Mouse (Mus musculus) testis, postnatal 10 days (tissue): ENCODE data around the gene Ube2o.

Experiments used
- DNase-seq: peaks from one replicate; pipeline ENCODE4 v3.0.0; 2021; ENCODE audit warnings: low spot score

Ube2o gene

DNA sequence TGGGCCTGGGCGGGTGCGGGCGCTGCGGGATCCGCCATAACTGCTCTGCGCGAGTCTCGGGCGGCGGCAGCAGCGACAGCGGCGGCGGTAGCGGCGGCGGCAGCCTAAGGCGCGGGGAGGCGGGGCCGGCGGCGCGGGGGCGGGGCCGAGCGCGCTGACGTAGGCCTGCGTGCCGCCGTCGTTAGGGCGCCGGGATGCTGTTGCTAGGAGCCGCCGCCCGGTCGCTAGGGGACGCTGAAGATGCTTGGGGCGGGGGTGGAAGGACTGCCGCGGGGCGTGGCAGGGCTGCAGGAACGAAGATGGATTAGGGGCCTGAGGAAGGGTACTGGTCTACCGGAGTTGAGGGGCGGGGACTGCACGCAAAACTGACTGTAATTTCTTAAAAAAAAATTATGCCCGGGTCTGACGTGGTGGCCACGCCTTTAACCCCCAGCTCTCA, at the start of gene Ube2o:
Ube2o (minus strand) TSS at position 72 of the 439 bp plus-strand sequence.
- DNase-seq: peak; percentile 95

DNA sequence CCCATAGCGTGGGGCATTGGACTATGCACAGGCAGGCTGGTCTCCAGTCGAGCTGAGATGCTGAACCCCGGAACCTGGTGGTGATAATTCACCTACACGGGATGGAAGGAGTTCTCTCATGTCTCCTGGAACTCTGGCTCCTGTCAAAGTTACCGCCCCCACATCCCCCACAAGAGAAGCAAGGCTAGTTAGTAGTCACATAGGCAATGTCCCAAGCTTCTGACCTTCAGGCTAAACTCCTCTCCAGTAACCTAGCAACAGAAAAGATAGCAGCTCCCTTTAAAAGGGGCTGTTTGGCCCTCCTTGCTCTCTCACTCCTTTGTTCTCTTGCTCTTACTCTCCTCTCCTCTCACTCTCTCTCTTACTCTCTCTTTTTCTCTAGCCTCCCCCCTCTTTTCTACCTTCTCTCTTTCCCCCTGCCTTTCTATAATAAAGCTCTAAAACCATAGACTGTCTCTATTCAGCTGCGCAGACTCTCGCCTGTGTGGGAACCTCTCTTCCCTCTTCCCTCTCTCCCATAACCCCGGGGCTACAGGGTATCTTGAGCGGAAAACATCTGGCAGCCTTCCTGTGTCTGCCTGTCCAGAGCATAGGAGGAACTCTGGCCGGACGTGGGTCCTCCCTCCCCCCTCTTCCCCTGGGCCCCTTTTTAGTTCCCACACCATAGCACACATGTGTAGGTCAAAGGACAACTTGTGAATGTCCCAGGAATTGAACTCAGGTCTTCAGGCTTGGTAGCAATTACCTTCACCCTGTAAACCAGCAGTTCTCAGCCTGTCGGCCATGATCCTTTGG, 49.1 kb upstream of the Ube2o start:
- no peak for DNase-seq

DNA sequence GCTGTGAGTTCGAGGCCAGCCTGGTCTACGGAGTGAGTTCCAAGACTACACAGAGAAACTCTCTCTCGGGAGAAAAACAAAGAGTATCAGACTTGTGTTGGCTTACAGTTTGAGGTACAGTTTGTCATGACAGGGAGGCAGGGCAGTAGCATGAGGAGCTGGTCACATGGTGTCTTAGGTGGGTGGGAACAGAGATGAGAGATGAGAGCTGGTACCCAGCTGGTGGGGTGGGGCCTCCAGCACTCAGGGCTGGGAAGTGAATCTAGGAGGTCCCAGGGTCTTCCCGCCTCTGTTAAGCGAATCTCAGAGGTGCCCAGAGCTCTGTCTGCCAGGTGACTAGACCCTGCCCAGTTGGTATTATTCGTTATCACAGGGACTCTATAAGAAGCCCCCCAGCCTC, 48.2 kb upstream of the Ube2o start:
- DNase-seq: no peak

DNA sequence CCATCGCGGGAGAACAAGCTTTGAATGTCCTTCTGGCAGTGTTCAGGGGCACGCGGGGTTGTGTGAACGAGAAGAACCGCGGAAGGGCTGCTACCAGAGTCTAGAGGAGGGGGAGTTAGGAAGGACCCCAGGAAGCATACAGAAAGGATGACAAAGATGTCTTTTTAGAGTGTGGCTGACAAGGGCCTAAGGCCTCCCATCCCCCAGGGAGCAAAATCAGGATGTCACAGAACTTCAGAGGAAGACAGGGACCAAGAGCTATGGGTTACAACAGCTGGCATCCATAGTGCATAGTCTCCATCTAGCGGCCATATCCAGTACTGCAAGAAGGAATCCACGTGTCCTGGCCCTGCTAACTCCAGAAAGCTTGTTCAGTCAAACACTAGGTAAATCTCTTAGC, 47.5 kb upstream of the Ube2o start:
- peak; percentile 91 for DNase-seq

DNA sequence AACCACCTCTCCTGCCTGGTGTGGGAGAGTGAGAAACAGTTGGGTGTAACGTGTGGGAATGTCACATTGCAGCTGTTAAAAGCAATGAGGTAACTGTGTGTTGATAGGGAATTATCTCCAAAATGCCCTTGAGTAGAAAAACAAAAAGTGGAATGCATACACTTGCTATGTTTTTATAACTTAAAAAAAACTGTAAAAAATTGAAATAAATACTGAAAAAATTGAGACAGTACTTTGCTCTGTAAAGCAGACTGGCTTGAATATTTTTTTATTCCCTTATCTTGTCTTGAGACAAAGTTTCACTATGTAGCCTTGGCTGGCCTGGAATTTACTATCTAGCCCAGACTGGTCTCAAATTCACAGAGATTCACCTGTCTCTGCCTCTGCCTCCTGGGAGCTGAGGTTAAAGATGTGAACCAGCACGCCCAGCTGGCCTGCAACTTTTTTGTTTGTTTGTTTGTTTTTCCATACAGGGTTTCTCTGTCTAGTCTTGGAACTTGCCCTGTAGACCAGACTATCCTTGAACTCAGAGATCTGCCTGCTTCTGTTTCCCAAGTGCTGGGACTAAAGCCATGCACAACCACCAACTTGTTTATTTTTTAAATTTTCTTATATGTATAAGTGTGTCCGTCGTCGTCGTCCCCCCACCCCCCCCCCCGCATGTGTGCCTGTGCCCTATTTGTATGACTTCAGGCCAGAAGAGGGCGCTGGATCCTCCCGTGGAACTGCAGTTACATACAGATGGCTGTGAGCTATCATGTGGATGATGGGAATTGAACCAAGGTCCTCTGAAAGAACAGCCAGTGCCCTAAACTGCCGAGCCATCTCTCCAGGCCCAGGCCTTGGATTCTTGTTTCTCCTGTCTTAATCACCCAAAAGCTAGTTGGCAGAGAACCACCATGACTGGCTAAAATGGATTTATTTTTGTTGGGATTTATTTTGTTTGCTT, 46.1 kb upstream of the Ube2o start:
- DNase-seq: no peak

DNA sequence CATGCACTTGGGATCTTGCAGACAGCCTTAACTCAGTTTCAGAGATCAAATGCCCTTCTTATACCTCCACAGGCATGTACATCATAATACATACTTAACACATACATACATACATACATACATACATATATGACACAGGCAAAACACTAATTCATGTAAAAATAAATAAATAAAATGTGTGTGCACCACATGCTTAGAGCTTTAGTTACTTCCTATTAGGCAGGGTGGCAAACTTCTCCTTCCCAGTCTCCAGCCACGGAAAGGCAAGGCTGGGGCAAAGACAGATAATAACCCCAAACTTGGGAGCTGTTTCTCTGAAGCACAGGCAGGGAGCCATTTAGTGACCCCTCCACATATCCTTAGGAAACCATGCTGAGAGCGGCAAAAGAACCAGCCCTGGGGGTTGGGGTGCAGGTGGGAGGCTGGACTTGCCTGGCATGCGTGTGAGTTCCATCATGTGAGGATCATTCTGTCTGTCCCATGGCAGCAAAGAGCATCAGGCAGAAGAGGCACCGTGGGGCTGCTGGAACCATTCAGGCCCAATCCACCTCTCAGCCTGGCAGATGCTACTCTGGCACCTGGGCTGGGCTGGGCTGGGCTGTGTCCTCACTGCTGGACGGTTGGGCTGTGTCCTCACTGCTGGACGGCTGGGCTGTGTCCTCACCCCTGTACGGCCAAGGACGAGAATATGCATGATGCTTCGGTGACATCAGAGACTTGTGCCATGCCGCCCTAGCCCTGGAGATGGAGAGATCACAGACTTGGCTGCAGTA, 45.2 kb upstream of the Ube2o start, which contains the start of gene Rhbdf2:
Rhbdf2 (minus strand) TSS at position 721 of the 773 bp plus-strand sequence.
- DNase-seq: no peak

DNA sequence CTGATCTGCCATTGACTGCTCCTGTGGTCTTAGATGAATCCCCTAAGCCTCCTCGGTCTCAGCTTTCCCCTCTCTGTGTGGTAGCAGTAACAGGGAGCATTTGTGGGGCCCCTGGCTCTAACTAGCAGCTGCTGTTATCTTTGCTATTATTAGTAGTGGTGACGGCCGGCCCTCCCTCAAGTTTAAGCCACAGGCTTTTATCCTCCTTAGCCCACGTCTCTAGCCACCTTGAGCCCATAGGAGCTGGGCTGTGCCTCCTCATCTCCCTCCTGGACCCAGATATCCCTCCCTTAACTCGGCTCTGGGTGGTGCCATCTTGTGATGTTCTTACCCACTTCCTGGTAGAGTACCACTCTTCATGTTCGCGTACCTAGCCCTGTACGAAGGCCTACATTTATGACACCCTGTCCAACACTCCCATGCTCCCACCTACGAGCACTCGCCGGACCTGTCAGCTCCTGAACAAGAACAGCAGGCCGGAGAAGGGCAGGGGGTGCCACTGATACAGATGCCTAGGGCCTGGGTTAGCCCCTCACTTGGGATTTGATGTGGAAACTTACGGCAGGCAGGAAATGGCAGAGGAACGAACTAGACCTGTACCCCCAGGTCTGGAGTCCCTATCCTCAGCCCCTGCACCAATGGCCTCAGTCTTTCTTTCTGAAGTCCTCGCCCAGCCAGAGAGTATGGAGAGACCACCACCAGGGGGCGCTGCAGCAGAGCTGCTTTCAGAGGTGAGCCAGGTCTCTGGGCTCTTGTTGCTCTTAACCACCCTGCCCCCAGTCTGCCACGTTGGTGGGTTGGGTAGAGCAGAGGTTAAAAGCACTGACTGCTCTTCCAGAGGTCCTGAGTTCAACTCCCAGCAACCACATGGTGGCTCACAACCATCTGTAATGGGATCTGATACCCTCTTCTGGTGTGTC, 44.1 kb upstream of the Ube2o start:
- peak; percentile 85 for DNase-seq

DNA sequence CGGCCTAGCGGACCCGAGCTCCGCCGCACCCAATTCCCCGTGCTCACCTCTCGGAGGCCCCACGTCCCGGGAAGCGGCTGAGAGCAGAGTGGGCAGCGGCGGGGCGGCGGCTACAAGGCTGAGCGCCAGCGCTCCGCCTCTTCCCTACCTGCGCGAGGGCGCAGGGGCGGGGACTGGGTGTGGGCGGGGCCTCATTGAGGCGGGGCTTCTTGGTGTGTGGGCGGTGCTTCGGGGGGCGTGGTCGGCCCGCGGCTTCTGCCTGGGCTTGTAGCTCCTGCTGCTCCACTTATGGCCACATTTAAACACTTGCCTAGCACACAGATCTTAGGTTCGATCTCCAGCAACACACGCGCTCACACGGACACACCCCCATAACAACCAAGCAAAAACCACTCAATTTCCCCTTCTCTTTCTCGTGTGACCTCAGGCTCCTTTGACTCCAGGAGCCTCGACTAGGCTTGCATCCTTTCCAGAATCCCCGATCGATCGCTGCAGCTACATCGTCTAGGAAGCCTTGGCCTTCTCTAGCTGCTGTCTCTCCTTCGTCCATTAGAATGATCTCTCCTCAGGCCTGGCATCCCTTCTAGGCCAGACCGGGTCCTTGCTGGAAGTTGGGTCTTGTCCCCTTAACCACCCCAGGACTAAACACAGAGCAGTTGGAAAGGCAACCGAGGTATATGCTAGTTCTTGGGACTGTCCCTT, 43.0 kb upstream of the Ube2o start:
- DNase-seq: peak; percentile 92

DNA sequence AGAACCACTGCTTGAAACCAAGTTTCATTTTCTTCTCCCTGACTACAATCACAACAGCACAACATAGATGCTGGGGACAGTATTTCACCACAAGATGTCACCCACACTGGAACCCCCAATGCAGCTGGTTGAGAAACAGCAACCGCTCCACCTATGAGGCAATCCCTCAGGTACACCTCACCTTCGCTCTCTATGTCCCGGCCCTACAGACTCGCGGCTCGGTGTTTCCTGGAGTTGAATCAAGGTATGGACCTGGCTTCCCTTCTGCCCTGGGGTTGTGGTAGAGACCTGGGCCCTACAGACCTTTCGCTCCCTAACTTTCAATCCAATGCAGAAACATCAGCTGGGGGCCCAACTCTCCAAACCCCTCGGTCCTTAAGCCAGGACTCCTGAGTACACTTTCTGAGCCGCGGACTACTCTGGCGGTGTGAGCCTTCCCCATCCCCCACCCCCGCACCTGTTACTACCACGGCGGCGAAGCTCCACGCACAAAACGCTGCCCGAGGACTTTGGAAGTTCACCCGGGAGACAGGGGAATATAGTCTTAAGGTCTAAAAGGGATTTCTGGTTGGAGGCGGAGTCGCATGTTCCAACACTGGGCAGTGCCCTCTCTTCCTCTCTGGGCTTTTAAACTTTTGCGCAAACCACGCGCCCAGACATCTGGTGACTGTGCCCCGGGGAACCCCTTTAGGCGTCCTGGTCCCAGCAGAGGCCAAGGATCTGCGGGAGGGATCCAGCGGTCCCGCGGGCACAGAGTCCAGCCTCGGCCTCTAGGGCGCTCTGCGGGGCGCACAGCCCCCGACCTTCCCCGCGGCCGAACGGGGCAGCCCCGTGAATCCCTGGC, 42.3 kb upstream of the Ube2o start:
- no peak for DNase-seq

DNA sequence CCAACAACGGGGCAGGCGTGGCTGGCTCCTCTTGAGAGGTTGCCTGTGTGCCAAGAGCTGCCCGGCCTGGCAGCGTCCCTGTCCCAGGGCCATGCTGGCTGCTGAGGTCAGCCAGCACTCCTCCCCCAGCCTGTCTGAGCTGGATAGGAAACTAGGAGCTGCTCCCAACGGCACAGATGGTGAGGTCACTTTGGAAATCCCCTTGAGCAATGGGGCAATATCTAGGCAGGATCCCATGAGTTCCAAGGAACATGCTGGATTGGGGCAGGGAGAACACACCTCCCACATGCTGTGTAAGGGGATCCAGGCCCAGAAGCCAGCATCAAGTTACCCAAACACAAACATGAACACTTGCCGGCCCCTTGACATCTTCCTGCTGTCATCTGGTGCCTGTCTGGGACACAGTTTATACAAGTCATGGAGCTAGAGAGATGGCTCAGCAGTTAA, 40.0 kb upstream of the Ube2o start:
- DNase-seq: peak; percentile 73

DNA sequence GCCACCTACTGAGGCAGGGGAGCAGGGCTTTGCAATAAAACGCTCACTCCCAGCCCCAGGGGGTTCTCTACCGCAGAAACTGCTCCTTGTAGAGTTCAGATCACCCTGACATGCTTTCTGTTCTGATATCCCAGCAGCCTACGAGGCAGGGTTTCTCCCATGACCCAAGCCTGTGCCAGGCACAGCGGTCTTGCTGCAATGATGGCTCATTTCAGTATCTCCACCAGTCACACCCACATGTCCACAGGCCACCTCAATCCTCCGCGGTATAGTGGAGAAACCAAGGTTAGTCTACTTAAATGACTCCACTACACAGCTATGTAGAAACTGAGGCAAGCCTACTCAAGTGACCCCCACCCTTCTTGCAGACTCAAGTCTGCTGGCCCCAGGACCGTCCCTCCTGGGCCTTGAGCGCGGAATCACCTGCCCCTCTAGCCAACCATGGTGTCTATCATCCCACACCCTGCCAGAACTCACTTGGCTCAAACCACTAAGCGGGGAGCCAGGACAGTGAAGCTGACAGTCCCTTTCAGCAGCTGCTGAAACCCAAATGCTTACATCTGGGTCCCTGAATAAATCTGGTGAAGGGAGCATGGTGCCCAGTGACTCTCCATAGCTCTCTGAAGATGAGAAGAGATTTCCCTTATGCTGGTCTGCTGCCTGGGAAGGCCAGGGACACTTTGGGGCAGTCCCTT, 39.5 kb upstream of the Ube2o start:
- DNase-seq: no peak

DNA sequence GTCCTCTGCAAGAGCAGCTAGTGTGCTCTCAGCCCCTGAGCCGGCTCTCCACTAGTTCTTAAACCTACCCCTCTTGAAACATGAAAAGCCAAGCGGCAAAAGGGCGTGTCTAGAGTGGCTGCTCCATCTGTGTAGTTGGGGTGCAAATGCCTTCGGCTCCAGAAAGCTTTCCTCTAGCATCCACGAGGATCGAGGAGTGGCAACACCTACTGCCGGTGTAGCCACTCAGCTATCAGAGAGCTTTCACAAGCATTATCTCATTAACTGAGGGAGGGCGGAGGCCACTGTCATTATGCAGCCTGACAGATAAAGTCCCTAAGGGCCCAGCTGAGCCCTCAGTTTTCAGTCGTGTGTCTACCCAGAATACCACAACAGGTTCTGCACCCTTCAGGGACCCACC, 38.8 kb upstream of the Ube2o start:
- no peak for DNase-seq

DNA sequence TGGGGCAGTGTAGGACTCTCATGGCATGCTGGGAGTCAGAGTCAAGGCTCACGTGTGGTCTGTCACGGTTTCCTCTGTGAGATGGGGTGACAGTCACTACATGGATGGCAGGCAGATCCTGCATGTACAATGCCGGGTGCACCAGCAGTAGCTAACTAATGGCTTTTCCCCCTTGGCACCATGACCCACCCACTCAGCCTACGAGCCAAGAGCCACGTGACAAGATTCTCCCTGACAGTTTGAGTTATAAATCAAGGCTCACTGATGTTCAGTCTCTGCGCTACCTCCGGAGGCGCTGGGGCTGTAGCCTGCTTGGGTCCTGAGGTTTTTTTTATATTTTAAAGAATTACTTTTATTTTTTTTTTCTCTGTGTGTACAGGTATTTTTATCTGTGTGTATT, 38.3 kb upstream of the Ube2o start:
- no peak for DNase-seq

DNA sequence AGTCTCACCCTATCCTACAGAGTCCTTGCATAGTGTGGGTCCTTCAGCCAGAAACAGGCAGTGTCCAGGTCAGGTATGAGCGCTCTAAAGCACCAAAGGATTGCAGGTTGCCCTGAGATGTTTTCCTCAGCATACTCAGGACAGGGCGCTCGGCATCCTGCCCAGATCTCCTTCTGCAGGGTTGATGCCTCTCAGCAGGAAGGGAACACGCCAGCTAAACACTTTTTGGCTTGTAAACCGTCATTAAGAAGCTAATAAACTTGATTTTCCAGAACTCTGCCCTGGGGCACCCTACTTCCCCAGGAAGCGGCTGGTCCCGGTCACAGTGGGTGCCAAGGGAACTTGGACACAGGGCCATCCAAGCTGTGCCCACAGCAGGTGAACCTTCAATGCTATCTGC, 37.9 kb upstream of the Ube2o start:
- DNase-seq: no peak

DNA sequence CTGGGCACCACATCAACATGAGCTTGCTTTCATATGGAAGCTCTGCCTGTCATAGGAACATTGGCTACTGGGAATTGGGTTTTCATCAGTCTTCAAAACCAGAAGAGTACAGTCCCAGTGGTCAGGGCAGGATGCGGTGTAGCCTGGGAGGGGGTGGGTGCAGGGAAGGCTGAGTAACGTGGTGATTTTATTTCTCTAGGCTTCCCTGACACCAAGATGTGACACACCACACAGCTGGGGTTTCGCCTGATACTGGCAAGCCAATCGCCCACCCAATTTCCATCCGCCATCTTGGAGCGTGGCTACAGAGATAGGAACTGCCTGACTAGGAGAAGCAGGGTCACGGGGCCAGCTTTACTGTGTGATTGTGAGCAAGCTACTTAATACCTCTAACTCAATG, 37.4 kb upstream of the Ube2o start:
- DNase-seq: no peak

DNA sequence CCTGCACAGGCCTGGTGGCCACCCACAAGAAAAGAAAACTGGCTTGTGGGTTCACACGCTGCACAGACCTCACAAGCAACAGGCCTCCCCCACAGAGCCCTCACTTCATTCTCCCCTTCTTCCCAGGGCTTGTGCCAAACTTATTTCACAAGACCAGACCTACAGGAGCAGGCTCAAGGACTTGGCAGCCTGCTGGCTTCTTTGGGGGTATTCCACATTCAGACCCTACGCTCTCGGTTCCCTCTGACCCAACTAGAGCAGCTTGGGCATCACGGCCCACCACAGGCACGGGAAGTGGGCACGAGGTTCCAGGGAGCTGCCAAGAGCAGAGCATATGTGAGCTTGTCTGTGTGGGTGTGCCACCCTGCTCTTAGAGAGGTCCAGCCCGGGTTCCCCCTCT, 36.4 kb upstream of the Ube2o start:
- DNase-seq: no peak

DNA sequence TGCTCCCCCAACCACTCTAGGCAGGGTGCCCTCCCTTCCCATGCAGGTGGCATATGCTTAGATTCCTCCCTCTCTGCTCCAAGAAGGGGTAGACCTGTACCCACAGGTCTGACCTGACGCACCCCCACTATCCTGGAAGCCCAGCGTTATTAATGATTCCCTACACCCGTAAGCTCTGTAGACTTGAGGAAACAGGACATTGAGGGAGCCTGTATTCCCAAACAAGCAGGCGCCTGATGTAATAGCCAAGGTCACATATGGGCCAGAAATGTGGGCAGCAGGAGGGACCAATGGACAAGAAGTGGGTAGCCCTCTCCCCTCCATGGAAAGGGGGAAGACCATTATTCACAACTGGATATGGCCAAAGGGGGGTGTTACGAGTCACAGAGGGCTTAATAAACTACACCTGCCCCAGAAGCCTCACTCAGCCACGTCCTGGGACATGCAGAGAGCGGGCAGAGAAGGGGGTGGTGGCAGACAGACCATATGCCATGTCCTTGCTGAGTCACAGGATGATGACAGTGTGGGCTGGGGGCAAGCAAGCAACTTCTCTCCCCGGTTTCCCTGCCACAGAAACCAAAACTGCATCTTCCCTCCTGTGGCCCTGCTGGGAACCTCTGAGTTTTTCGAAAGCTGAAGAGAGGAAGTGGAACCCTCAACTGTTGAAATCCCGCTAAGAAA, 35.3 kb upstream of the Ube2o start:
- DNase-seq: no peak

DNA sequence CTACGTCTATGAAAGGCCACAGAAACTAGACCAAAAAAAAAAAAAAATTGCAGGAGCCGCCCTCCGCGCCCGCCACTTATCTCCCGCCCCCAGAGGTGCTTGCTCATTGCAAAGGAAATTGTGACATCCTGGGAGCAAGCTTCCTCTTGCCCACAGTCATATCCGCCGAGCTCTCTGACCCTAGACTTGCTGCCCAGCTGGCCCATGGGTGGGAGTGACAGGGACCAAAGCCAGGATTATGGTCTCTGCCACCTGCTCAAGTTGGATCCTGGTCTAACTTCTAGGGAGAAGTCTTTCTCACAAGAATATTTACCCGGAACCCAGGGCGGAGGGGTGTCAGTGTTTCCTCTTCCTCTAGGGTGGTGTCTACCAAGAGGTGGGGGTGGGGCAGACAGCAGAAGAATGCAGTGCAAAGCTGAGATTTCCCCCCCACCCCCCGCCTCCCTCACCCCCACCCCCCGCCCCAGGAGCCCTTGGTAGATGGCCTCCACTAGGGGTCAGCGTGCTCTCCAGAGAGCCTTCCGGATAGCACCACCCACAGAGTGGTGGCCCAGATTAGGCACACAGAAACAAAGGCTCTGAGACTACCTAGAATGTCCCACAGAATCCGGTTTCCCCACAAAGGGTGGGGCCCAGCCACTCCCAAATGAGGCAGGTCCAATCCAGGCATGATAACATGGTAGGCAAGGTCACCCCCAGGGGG, 34.6 kb upstream of the Ube2o start:
- DNase-seq: no peak
